Mouse (Mus musculus) embryonic fibroblast, embryonic 13.5 days (primary cell): ENCODE measurements at regions not wholly inside any gene's neighbourhood (a gene's known extent, or its start where the extent isn't known, plus 50 kb on each side); places are given as distances from the start of the nearest gene placed in this dataset.

Experiments
- H3K27ac ChIP-seq: 2 replicates; pipeline ENCODE4 v1.5.1; 2012; ENCODE audit warnings: low read length, control low read depth, inconsistent platforms; ENCODE audit not compliant: insufficient read depth
- H3K4me1 ChIP-seq: 2 replicates; pipeline ENCODE4 v1.6.1; 2011; ENCODE audit warnings: low read length; ENCODE audit not compliant: control insufficient read depth, insufficient read depth
- H3K4me3 ChIP-seq: 2 replicates; pipeline ENCODE4 v1.5.1; 2011; ENCODE audit warnings: mild to moderate bottlenecking, control low read depth, low read length; ENCODE audit not compliant: insufficient read depth
- CTCF ChIP-seq: IDR thresholded peaks from 2 replicates; pipeline ENCODE4 v1.5.1; 2011; ENCODE audit warnings: mild to moderate bottlenecking, control low read depth, low read length, moderate library complexity, borderline replicate concordance; ENCODE audit not compliant: insufficient read depth
- POLR2A ChIP-seq: IDR thresholded peaks from 2 replicates; pipeline ENCODE4 v1.6.1; 2011; ENCODE audit warnings: low read depth, mild to moderate bottlenecking, control low read depth, low read length, moderate library complexity

- Histone ChIP-seq H3K4me1 (0 out of 2 replicates have a peak, but pooled peaks cover 3% of the 10 kb centered on the region), H3K27ac (no peak overlapping the region), H3K4me3 (no peak overlapping the region)
- TF ChIP-seq POLR2A (no peak), CTCF (no peak)
Measured at GRCm38 (mm10) chr17:47064592-47065306, 54.4 kb upstream of the Ubr2 start.

GRCm38 (mm10) chr17:47064006-47064405 is 53.6 kb upstream of the Ubr2 start:
- Histone ChIP-seq H3K4me1 (0 out of 2 replicates have a peak, but pooled peaks cover 3% of the 10 kb centered on the region), H3K4me3 (no peak overlapping the region), H3K27ac (no peak overlapping the region)
- TF ChIP-seq CTCF (no peak), POLR2A (no peak)

- TF ChIP-seq CTCF (no peak), POLR2A (no peak)
- H3K4me1 ChIP-seq, result 0 out of 2 replicates have a peak, but pooled peaks cover 3% of the 10 kb centered on the region
- H3K27ac ChIP-seq, result no peak overlapping the region
- no peak overlapping the region for H3K4me3 ChIP-seq
Measured at GRCm38 (mm10) chr17:47061031-47061620, 50.8 kb upstream of the Ubr2 start.
